Mouse (Mus musculus) limb, embryonic 13.5 days (tissue): ENCODE results near the gene Sgca. TPM values are rescaled to one million over a fixed set of nuclear protein-coding genes. Genes with fewer than 3 reads are reported as not detected.

ENCODE experiments used
- ATAC-seq: fragments of 200-750 bp; cut with Nextera tagmentation; 2 replicates; pipeline ENCODE4 v1.8.0; 2017; ENCODE audit warnings: low read depth, moderate number of reproducible peaks, moderate TSS enrichment; ENCODE audit not compliant: low FRiP score
- H3K27ac ChIP-seq: fragments of 300-500 bp; sonication (generic); 2 replicates; pipeline ENCODE4 v1.5.1; 2015; ENCODE audit warnings: inconsistent platforms, mild to moderate bottlenecking, moderate library complexity
- H3K27me3 ChIP-seq: fragments of 300-500 bp; sonication (generic); 2 replicates; pipeline ENCODE4 v1.6.1; 2015; ENCODE audit warnings: mild to moderate bottlenecking, inconsistent platforms
- H3K36me3 ChIP-seq: fragments of 300-500 bp; sonication (generic); 2 replicates; pipeline ENCODE4 v1.6.1; 2015; ENCODE audit warnings: inconsistent platforms, mild to moderate bottlenecking, moderate library complexity
- H3K4me1 ChIP-seq: fragments of 300-500 bp; sonication (generic); 2 replicates; pipeline ENCODE4 v1.6.1; 2015; ENCODE audit warnings: inconsistent platforms
- H3K4me2 ChIP-seq: fragments of 300-500 bp; sonication (generic); replicated peaks from 2 replicates; pipeline ENCODE4 v1.6.1; 2015; ENCODE audit warnings: inconsistent platforms, mild to moderate bottlenecking, moderate library complexity
- H3K4me3 ChIP-seq: fragments of 300-500 bp; sonication (generic); 2 replicates; pipeline ENCODE4 v1.5.1; 2015; ENCODE audit warnings: moderate library complexity, mild to moderate bottlenecking, inconsistent platforms
- H3K9ac ChIP-seq: fragments of 300-500 bp; sonication (generic); 2 replicates; pipeline ENCODE4 v1.6.1; 2015; ENCODE audit warnings: mild to moderate bottlenecking, inconsistent platforms
- H3K9me3 ChIP-seq: fragments of 300-500 bp; sonication (generic); 2 replicates; pipeline ENCODE4 v1.6.1; 2016; ENCODE audit warnings: inconsistent platforms
- WGBS: fragments of 180-500 bp; shearing (Covaris S2); methylation state at CpG from one replicate; pipeline ENCODE4 v1.1.7; 2015; 5-methylcytosine and 5-hydroxymethylcytosine counted together
- polyA plus RNA-seq: library from polyadenylated mRNA; unstranded; fragments of >200 nt; fragmentation: Nextera tagmentation; extraction: Ambion mirVana; gene quantifications from 2 replicates; pipeline ENCODE4 v1.2.1, GENCODE M21; 2015

Sgca gene
- polyA plus RNA-seq, 1 experiment from 2014 or later = 6.1 TPM

GRCm38 (mm10) chr11:95009629-95010014, 33.5 kb upstream of the Sgca start, which contains the start of gene Samd14:
Samd14 (plus strand) TSS chr11:95009879.
- WGBS = under 1% methylated on average over 30 of the region's 32 CpGs
- Histone ChIP-seq H3K36me3 (peaks cover 28% of the 10 kb centered on the region), H3K27me3 (no peaks in the 10 kb centered on the region), H3K4me3 (peak within 1 kb of the TSS; percentile 75), H3K27ac (peak within 1 kb of the TSS; percentile 97), H3K4me2 (peak within 1 kb of the TSS; percentile 85), H3K9me3 (no peaks in the 10 kb centered on the region), H3K9ac (peak within 1 kb of the TSS; percentile 94), H3K4me1 (peaks cover 53% of the 10 kb centered on the region)
- peak; percentile 77 for ATAC-seq

- peak overlapping the region; percentile 97 for H3K27ac ChIP-seq
Measured at GRCm38 (mm10) chr11:95008661-95009628, 32.8 kb upstream of the Sgca start.

GRCm38 (mm10) chr11:95007418-95007817, 31.3 kb upstream of the Sgca start:
- H3K27ac ChIP-seq = no peak overlapping the region; the same call in 1 of the 2 replicates
- H3K4me3 ChIP-seq = peak overlapping the region; percentile 45; the same call in 1 of the 2 replicates
- peaks cover 44% of the 10 kb centered on the region for H3K4me1 ChIP-seq
- no peaks in the 10 kb centered on the region for H3K27me3 ChIP-seq
- H3K9me3 ChIP-seq = no peaks in the 10 kb centered on the region
- peaks cover 35% of the 10 kb centered on the region for H3K36me3 ChIP-seq
- 75% methylated on average over 3 of the region's 3 CpGs for WGBS
- ATAC-seq = no peak
- peak overlapping the region; percentile 76 for H3K4me2 ChIP-seq
- 0 out of 2 replicates have a peak overlapping the region, but pooled peaks have one; percentile 65 for H3K9ac ChIP-seq

More at GRCm38 (mm10) chr11:95008661-95009628, 32.8 kb upstream of the Sgca start:
- ATAC-seq = peak; percentile 42; the same call in 1 of the 2 replicates
- WGBS = 38% methylated on average over 15 of the region's 15 CpGs
- peaks cover 28% of the 10 kb centered on the region for H3K36me3 ChIP-seq
- H3K4me2 ChIP-seq = peak overlapping the region; percentile 85
- peak overlapping the region; percentile 94 for H3K9ac ChIP-seq
- H3K9me3 ChIP-seq = no peaks in the 10 kb centered on the region
- no peaks in the 10 kb centered on the region for H3K27me3 ChIP-seq
- peaks cover 52% of the 10 kb centered on the region for H3K4me1 ChIP-seq
- peak overlapping the region; percentile 75 for H3K4me3 ChIP-seq

- 2% methylated on average over 27 of the region's 27 CpGs for WGBS
- Histone ChIP-seq H3K4me3 (peak overlapping the region; percentile 45), H3K4me2 (peak overlapping the region; percentile 76), H3K27me3 (no peaks in the 10 kb centered on the region), H3K36me3 (peaks cover 42% of the 10 kb centered on the region), H3K9ac (peak overlapping the region; percentile 65), H3K4me1 (peaks cover 36% of the 10 kb centered on the region), H3K27ac (peak overlapping the region; percentile 67), H3K9me3 (no peaks in the 10 kb centered on the region)
- peak; percentile 54 for ATAC-seq
Measured at GRCm38 (mm10) chr11:95006525-95007219, 30.5 kb upstream of the Sgca start.

GRCm38 (mm10) chr11:95006038-95006437, 29.9 kb upstream of the Sgca start:
- Histone ChIP-seq H3K4me1 (peaks cover 31% of the 10 kb centered on the region), H3K4me3 (peak overlapping the region; percentile 45), H3K27ac (peak overlapping the region; percentile 52), H3K4me2 (peak overlapping the region; percentile 76), H3K36me3 (peaks cover 47% of the 10 kb centered on the region), H3K27me3 (no peaks in the 10 kb centered on the region), H3K9me3 (no peaks in the 10 kb centered on the region), H3K9ac (peak overlapping the region; percentile 65)
- 37% methylated on average over 4 of the region's 4 CpGs for WGBS
- no peak for ATAC-seq

GRCm38 (mm10) chr11:95004937-95005198, 28.7 kb upstream of the Sgca start:
- no peak for ATAC-seq
- Histone ChIP-seq H3K4me3 (no peak overlapping the region), H3K27ac (no peak overlapping the region; the same call in 1 of the 2 replicates), H3K9me3 (no peaks in the 10 kb centered on the region), H3K4me2 (no peak overlapping the region), H3K27me3 (no peaks in the 10 kb centered on the region), H3K9ac (0 out of 2 replicates have a peak overlapping the region, but pooled peaks have one; percentile 19), H3K4me1 (peaks cover 37% of the 10 kb centered on the region), H3K36me3 (peaks cover 58% of the 10 kb centered on the region)
- WGBS = 59% methylated on average over 6 of the region's 6 CpGs

GRCm38 (mm10) chr11:95004136-95004936, 28.2 kb upstream of the Sgca start:
- no peaks in the 10 kb centered on the region for H3K9me3 ChIP-seq
- H3K4me1 ChIP-seq = peaks cover 37% of the 10 kb centered on the region
- H3K27me3 ChIP-seq = no peaks in the 10 kb centered on the region
- no peak for ATAC-seq
- 82% methylated on average over 12 of the region's 12 CpGs for whole genome bisulfite sequencing
- peaks cover 64% of the 10 kb centered on the region for H3K36me3 ChIP-seq
- H3K27ac ChIP-seq = no peak overlapping the region; the same call in 1 of the 2 replicates
- no peak overlapping the region for H3K9ac ChIP-seq
- H3K4me2 ChIP-seq = no peak overlapping the region
- no peak overlapping the region for H3K4me3 ChIP-seq

GRCm38 (mm10) chr11:95002705-95003104, 26.6 kb upstream of the Sgca start:
- Histone ChIP-seq H3K36me3 (peaks cover 80% of the 10 kb centered on the region), H3K27me3 (no peaks in the 10 kb centered on the region)
- ATAC-seq = no peak

GRCm38 (mm10) chr11:95001584-95002347, 25.6 kb upstream of the Sgca start:
- H3K4me3 ChIP-seq = no peak overlapping the region
- no peak overlapping the region for H3K27ac ChIP-seq
- H3K27me3 ChIP-seq = no peaks in the 10 kb centered on the region
- 88% methylated on average over 21 of the region's 21 CpGs for WGBS
- no peak overlapping the region for H3K4me2 ChIP-seq
- no peak for ATAC-seq
- no peak overlapping the region for H3K9ac ChIP-seq
- no peaks in the 10 kb centered on the region for H3K9me3 ChIP-seq
- H3K36me3 ChIP-seq = peaks cover 90% of the 10 kb centered on the region
- peaks cover 17% of the 10 kb centered on the region for H3K4me1 ChIP-seq

More at GRCm38 (mm10) chr11:95002705-95003104, 26.6 kb upstream of the Sgca start:
- 95% methylated on average over 8 of the region's 8 CpGs for WGBS
- no peak overlapping the region for H3K9ac ChIP-seq
- no peak overlapping the region for H3K4me3 ChIP-seq
- no peaks in the 10 kb centered on the region for H3K9me3 ChIP-seq
- H3K4me2 ChIP-seq = no peak overlapping the region
- H3K27ac ChIP-seq = no peak overlapping the region
- H3K4me1 ChIP-seq = peaks cover 25% of the 10 kb centered on the region

GRCm38 (mm10) chr11:95001058-95001457, 24.9 kb upstream of the Sgca start:
- no peak for ATAC-seq
- H3K9me3 ChIP-seq = no peaks in the 10 kb centered on the region
- H3K9ac ChIP-seq = 0 out of 2 replicates have a peak overlapping the region, but pooled peaks have one; percentile 43
- H3K4me1 ChIP-seq = peaks cover 15% of the 10 kb centered on the region
- H3K36me3 ChIP-seq = peaks cover 97% of the 10 kb centered on the region
- 3% methylated on average over 8 of the region's 8 CpGs for whole genome bisulfite sequencing
- H3K27ac ChIP-seq = peak overlapping the region; percentile 52; the same call in 1 of the 2 replicates
- no peaks in the 10 kb centered on the region for H3K27me3 ChIP-seq
- H3K4me3 ChIP-seq = no peak overlapping the region
- H3K4me2 ChIP-seq = 0 out of 2 replicates have a peak overlapping the region, but pooled peaks have one; percentile 12
